Mouse (Mus musculus) brain, embryonic 14.5 days (tissue): ENCODE results near the gene Grk5.

ENCODE experiments used
- CTCF ChIP-seq: fragments of 200-500 bp; IDR thresholded peaks from 2 replicates; pipeline ENCODE4 v1.5.1; 2012; ENCODE audit warnings: inconsistent platforms, mild to moderate bottlenecking, moderate library complexity, borderline replicate concordance; ENCODE audit not compliant: insufficient read depth, insufficient read length; ENCODE audit errors: extremely low read depth
- POLR2A ChIP-seq: fragments of 200-500 bp; IDR thresholded peaks from 2 replicates; pipeline ENCODE4 v1.6.1; 2012; ENCODE audit warnings: mild to moderate bottlenecking, inconsistent platforms, borderline replicate concordance; ENCODE audit not compliant: poor library complexity, insufficient read depth, insufficient read length, severe bottlenecking; ENCODE audit errors: extremely low read depth

- TF ChIP-seq CTCF (no peak), POLR2A (no peak)
Observed at GRCm38 (mm10) chr19:61052786-61053185, 163.2 kb downstream of the Grk5 start.
